Mouse (Mus musculus): ENCODE measurements around the gene Ciao2a. TPM values are rescaled to one million over a fixed set of nuclear protein-coding genes. Genes with fewer than 3 reads are reported as not detected.

Ciao2a gene
- polyA plus RNA-seq, 1 experiment, result 37.4 TPM

- no peak overlapping the region for H3K9ac ChIP-seq (ENCODE audit: low read depth, poor library complexity, severe bottlenecking)
- H3K4me3 ChIP-seq (ENCODE audit: low read depth, low read length), result no peak overlapping the region
- TF ChIP-seq POLR2A (IDR thresholded peaks at IDR 0.05; ENCODE audit: insufficient read depth, low read length) (no peak), CTCF (IDR thresholded peaks at IDR 0.05; ENCODE audit: low read depth, low read length) (no peak), EP300 (IDR thresholded peaks at IDR 0.05; ENCODE audit: insufficient read depth, low read depth, low read length) (no peak)
Measured at GRCm38 (mm10) chr9:66127884-66128283, 1.5 kb downstream of the Ciao2a start.

GRCm38 (mm10) chr9:66131466-66131865 lies 5.1 kb downstream of the Ciao2a start:
- H3K36me3 ChIP-seq (ENCODE audit: control insufficient read depth, insufficient read depth, low read length, poor library complexity, severe bottlenecking), result peaks cover 6% of the 10 kb centered on the region

More at GRCm38 (mm10) chr9:66127884-66128283, 1.5 kb downstream of the Ciao2a start:
- Histone ChIP-seq H3K4me1 (ENCODE audit: control insufficient read depth, insufficient read depth, low read length) (peaks cover 1% of the 10 kb centered on the region), H3K27me3 (ENCODE audit: control insufficient read depth, insufficient read depth, low read length, poor library complexity, severe bottlenecking) (no peaks in the 10 kb centered on the region), H3K36me3 (ENCODE audit: control insufficient read depth, insufficient read depth, low read length, poor library complexity, severe bottlenecking) (0 out of 2 replicates have a peak, but pooled peaks cover 2% of the 10 kb centered on the region), H3K27ac (ENCODE audit: insufficient read depth, low read length) (no peak overlapping the region), H3K9me3 (replicated peaks; ENCODE audit: control insufficient read depth, insufficient read depth, low read length, poor library complexity, severe bottlenecking) (no peaks in the 10 kb centered on the region)

GRCm38 (mm10) chr9:66135967-66136366 lies 9.6 kb downstream of the Ciao2a start:
- H3K4me1 ChIP-seq (ENCODE audit: control insufficient read depth, insufficient read depth, low read length), result no peaks in the 10 kb centered on the region
- H3K36me3 ChIP-seq (ENCODE audit: control insufficient read depth, insufficient read depth, low read length, poor library complexity, severe bottlenecking), result peaks cover 6% of the 10 kb centered on the region
- no peak overlapping the region for H3K9ac ChIP-seq (ENCODE audit: low read depth, poor library complexity, severe bottlenecking)
- H3K4me3 ChIP-seq (ENCODE audit: low read depth, low read length), result no peak overlapping the region
- H3K27ac ChIP-seq (ENCODE audit: insufficient read depth, low read length), result no peak overlapping the region
- no peaks in the 10 kb centered on the region for H3K27me3 ChIP-seq (ENCODE audit: control insufficient read depth, insufficient read depth, low read length, poor library complexity, severe bottlenecking)
- H3K9me3 ChIP-seq (replicated peaks; ENCODE audit: control insufficient read depth, insufficient read depth, low read length, poor library complexity, severe bottlenecking), result no peaks in the 10 kb centered on the region
- TF ChIP-seq CTCF (IDR thresholded peaks at IDR 0.05; ENCODE audit: low read depth, low read length) (peak; percentile 53), POLR2A (IDR thresholded peaks at IDR 0.05; ENCODE audit: insufficient read depth, low read length) (no peak)

More at GRCm38 (mm10) chr9:66131466-66131865, 5.1 kb downstream of the Ciao2a start:
- TF ChIP-seq EP300 (IDR thresholded peaks at IDR 0.05; ENCODE audit: insufficient read depth, low read depth, low read length) (no peak), POLR2A (IDR thresholded peaks at IDR 0.05; ENCODE audit: insufficient read depth, low read length) (no peak), CTCF (IDR thresholded peaks at IDR 0.05; ENCODE audit: low read depth, low read length) (no peak)
- no peaks in the 10 kb centered on the region for H3K9me3 ChIP-seq (replicated peaks; ENCODE audit: control insufficient read depth, insufficient read depth, low read length, poor library complexity, severe bottlenecking)
- no peak overlapping the region for H3K9ac ChIP-seq (ENCODE audit: low read depth, poor library complexity, severe bottlenecking)
- no peaks in the 10 kb centered on the region for H3K4me1 ChIP-seq (ENCODE audit: control insufficient read depth, insufficient read depth, low read length)
- no peak overlapping the region for H3K4me3 ChIP-seq (ENCODE audit: low read depth, low read length)
- H3K27me3 ChIP-seq (ENCODE audit: control insufficient read depth, insufficient read depth, low read length, poor library complexity, severe bottlenecking), result no peaks in the 10 kb centered on the region
- no peak overlapping the region for H3K27ac ChIP-seq (ENCODE audit: insufficient read depth, low read length)

DNA sequence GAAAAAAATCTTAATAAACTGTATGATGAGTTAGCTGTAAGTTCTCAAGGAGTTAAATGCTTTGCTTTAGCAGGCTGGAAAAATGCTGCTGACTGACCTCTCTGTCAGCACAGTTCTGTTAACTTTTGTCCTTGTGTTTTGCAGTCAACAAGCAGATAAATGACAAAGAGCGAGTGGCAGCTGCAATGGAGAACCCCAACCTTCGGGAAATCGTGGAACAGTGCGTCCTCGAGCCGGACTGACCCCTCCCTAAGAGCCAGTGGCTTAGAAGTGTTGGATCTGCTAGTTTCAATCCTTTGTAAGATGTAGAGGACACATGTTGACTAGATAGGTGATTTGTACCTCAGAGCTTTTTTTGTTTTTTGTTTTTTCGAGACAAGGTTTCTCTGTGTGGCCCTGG lies 11.8 kb downstream of the Ciao2a start:
- no peaks in the 10 kb centered on the region for H3K27me3 ChIP-seq (ENCODE audit: control insufficient read depth, insufficient read depth, low read length, poor library complexity, severe bottlenecking)
- H3K9ac ChIP-seq (ENCODE audit: low read depth, poor library complexity, severe bottlenecking), result no peak overlapping the region
- no peaks in the 10 kb centered on the region for H3K9me3 ChIP-seq (replicated peaks; ENCODE audit: control insufficient read depth, insufficient read depth, low read length, poor library complexity, severe bottlenecking)
- H3K4me3 ChIP-seq (ENCODE audit: low read depth, low read length), result no peak overlapping the region
- TF ChIP-seq CTCF (IDR thresholded peaks at IDR 0.05; ENCODE audit: low read depth, low read length) (no peak), EP300 (IDR thresholded peaks at IDR 0.05; ENCODE audit: insufficient read depth, low read depth, low read length) (no peak), POLR2A (IDR thresholded peaks at IDR 0.05; ENCODE audit: insufficient read depth, low read length) (no peak)
- H3K36me3 ChIP-seq (ENCODE audit: control insufficient read depth, insufficient read depth, low read length, poor library complexity, severe bottlenecking), result peaks cover 2% of the 10 kb centered on the region
- no peak overlapping the region for H3K27ac ChIP-seq (ENCODE audit: insufficient read depth, low read length)
- no peaks in the 10 kb centered on the region for H3K4me1 ChIP-seq (ENCODE audit: control insufficient read depth, insufficient read depth, low read length)

GRCm38 (mm10) chr9:66142265-66142664 lies 15.9 kb downstream of the Ciao2a start:
- Histone ChIP-seq H3K9ac (ENCODE audit: low read depth, poor library complexity, severe bottlenecking) (no peak overlapping the region), H3K4me3 (ENCODE audit: low read depth, low read length) (no peak overlapping the region), H3K27ac (ENCODE audit: insufficient read depth, low read length) (no peak overlapping the region), H3K4me1 (ENCODE audit: control insufficient read depth, insufficient read depth, low read length) (no peaks in the 10 kb centered on the region), H3K36me3 (ENCODE audit: control insufficient read depth, insufficient read depth, low read length, poor library complexity, severe bottlenecking) (no peaks in the 10 kb centered on the region), H3K9me3 (replicated peaks; ENCODE audit: control insufficient read depth, insufficient read depth, low read length, poor library complexity, severe bottlenecking) (no peaks in the 10 kb centered on the region), H3K27me3 (ENCODE audit: control insufficient read depth, insufficient read depth, low read length, poor library complexity, severe bottlenecking) (no peaks in the 10 kb centered on the region)
- TF ChIP-seq EP300 (IDR thresholded peaks at IDR 0.05; ENCODE audit: insufficient read depth, low read depth, low read length), result no peak
- TF ChIP-seq CTCF (IDR thresholded peaks at IDR 0.05; ENCODE audit: low read depth, low read length), result no peak
- no peak for TF ChIP-seq POLR2A (IDR thresholded peaks at IDR 0.05; ENCODE audit: insufficient read depth, low read length)

DNA sequence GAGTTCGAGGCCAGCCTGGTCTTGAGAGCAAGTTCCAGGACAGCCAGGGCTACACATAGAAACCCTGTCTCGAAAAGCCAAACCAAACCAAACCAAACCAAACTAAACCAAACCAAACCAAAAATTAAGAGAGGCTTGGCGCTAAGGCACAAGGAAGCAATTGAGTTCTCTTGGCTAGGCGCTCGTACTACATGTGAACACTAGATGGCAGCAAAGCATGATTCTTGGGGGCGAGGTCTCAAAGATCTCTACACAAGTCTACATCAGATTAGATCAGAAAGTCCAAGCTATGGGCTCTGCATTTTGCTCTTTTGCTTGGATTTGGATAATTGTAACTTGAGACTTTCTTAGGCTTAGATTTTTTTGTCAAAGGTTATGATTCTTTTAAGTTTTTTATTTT lies 17.8 kb downstream of the Ciao2a start:
- Histone ChIP-seq H3K27me3 (ENCODE audit: control insufficient read depth, insufficient read depth, low read length, poor library complexity, severe bottlenecking) (no peaks in the 10 kb centered on the region), H3K9ac (ENCODE audit: low read depth, poor library complexity, severe bottlenecking) (no peak overlapping the region), H3K4me3 (ENCODE audit: low read depth, low read length) (no peak overlapping the region), H3K27ac (ENCODE audit: insufficient read depth, low read length) (no peak overlapping the region), H3K9me3 (replicated peaks; ENCODE audit: control insufficient read depth, insufficient read depth, low read length, poor library complexity, severe bottlenecking) (no peaks in the 10 kb centered on the region), H3K4me1 (ENCODE audit: control insufficient read depth, insufficient read depth, low read length) (no peaks in the 10 kb centered on the region), H3K36me3 (ENCODE audit: control insufficient read depth, insufficient read depth, low read length, poor library complexity, severe bottlenecking) (no peaks in the 10 kb centered on the region)
- TF ChIP-seq CTCF (IDR thresholded peaks at IDR 0.05; ENCODE audit: low read depth, low read length) (peak; percentile 55), POLR2A (IDR thresholded peaks at IDR 0.05; ENCODE audit: insufficient read depth, low read length) (no peak)

Data from ES-Bruce4 (cell line).